ENCODE assay signal across 12 mouse cellular contexts in genomic region chr6:55098030-55098429, GRCm38 (mm10). TPM values are rescaled to one million over a fixed set of nuclear protein-coding genes. Genes with fewer than 3 reads are reported as not detected.
A peak's percentile ranks its signal among the peaks of the same experiment; 100 is the strongest.
DNase-seq lines count a peak whose midpoint lies in the region; ATAC-seq lines count a peak whose summit lies in the region.
"Had no signal": no experiment of that assay in that cellular context is flagged by ENCODE, and none has a peak within 500 bp of the region (broad histone marks: within the 10 kb centered on the region; RNA-seq: fewer than 3 reads in every experiment).

No protein-coding gene starts in this region.

- no peak overlapping the region for H3K9ac ChIP-seq in heart, embryonic 16.5 days (ENCODE audit: low read length)
- H3K9ac ChIP-seq: midbrain, embryonic 13.5 days had no signal

- no peak overlapping the region for H3K4me3 ChIP-seq in heart, embryonic 16.5 days (ENCODE audit: low read length)
- H3K4me3 ChIP-seq: midbrain, embryonic 13.5 days had no signal

- H3K27me3 ChIP-seq in heart, embryonic 16.5 days (ENCODE audit: control insufficient read depth, insufficient read depth, low read length) = no peaks in the 10 kb centered on the region
- H3K27me3 ChIP-seq: midbrain, embryonic 13.5 days had no signal

- WGBS in heart, embryonic 16.5 days = 35% methylated on average over 5 of the region's 5 CpGs

- intact Hi-C loops in heart, postnatal 25 days (cut with DNase I) = no loop called here
- intact Hi-C loops in left cerebral cortex, postnatal 4 days (cut with DNase I) = no loop called here

- 0 out of 2 replicates have a peak, but pooled peaks have one; percentile 51 for ATAC-seq in heart, embryonic 16.5 days (replicated peaks; ENCODE audit: extremely low read depth, insufficient read depth, low FRiP score)
- no peak for ATAC-seq in monocyte, adult 5-6 weeks (replicated peaks; ENCODE audit: insufficient number of reproducible peaks, low FRiP score, low TSS enrichment, poor library complexity, severe bottlenecking)
- ATAC-seq in granulocyte monocyte progenitor cell, adult 5-6 weeks (replicated peaks; ENCODE audit: poor library complexity, severe bottlenecking) = no peak
- ATAC-seq: midbrain, embryonic 13.5 days had no signal

- no peak overlapping the region for H3K4me2 ChIP-seq in heart, embryonic 16.5 days (ENCODE audit: low read depth, low read length)
- H3K4me2 ChIP-seq: midbrain, embryonic 13.5 days had no signal

- no peaks in the 10 kb centered on the region for H3K36me3 ChIP-seq in heart, embryonic 16.5 days (ENCODE audit: control insufficient read depth, insufficient read depth)
- H3K36me3 ChIP-seq: midbrain, embryonic 13.5 days had no signal

- DNase-seq in heart, postnatal 25 days (ENCODE audit: low spot score) = no peak
- peak; percentile 26 for DNase-seq in 3134 (ENCODE audit: extremely low read depth, insufficient read length, low spot score)
- DNase-seq in adrenal gland, adult (ENCODE audit: inconsistent age in 2 of 2, low spot score in 1 of 2) = peak; percentile 75 to 91
- DNase-seq in left cerebral cortex, postnatal 4 days = peak; percentile 39
- DNase-seq in spleen, adult 12 weeks (ENCODE audit: low spot score) = no peak
- DNase-seq: cerebellum, postnatal 36 days; liver; retina, postnatal 1 day had no signal

- H3K27ac ChIP-seq in heart, embryonic 16.5 days (ENCODE audit: low read length) = no peak overlapping the region
- H3K27ac ChIP-seq: midbrain, embryonic 13.5 days had no signal

- peaks cover 8% of the 10 kb centered on the region; the same call in 1 of the 2 replicates for H3K4me1 ChIP-seq in heart, embryonic 16.5 days (ENCODE audit: control insufficient read depth, insufficient read depth, low read length)
- H3K4me1 ChIP-seq: midbrain, embryonic 13.5 days had no signal

- no peaks in the 10 kb centered on the region for H3K9me3 ChIP-seq in heart, embryonic 16.5 days (replicated peaks; ENCODE audit: control insufficient read depth, low read length)
- H3K9me3 ChIP-seq: midbrain, embryonic 13.5 days had no signal

RNA-seq across cellular contexts. Expression of gene Crhr2, which starts 34.8 kb away (rescaled TPM):
- 12.2 and 12.9 TPM in 2 replicates for polyA plus RNA-seq in heart, embryonic 16.5 days (2015; fragmentation: Nextera tagmentation; extraction: Ambion mirVana)
- total RNA-seq in heart, postnatal 25 days (2021) = 10 to 100 TPM; 20.3 to 20.5 TPM
- 1 to 10 TPM; 1.3 to 1.7 TPM for total RNA-seq in left cerebral cortex, postnatal 4 days (2021)
- not detected in 3 replicates for total RNA-seq in monocyte, adult 5-6 weeks (2017)
- not detected in 2 replicates for total RNA-seq in granulocyte monocyte progenitor cell, adult 5-6 weeks (2014; fragmentation: Nextera tagmentation)
- not detected in 2 replicates for total RNA-seq in granulocyte monocyte progenitor cell, adult 5-6 weeks (2017)

Comparison
In these comparisons a context has a peak if more than half of its experiments do, and no peak if none do; other contexts are left out.
1. DNase-seq: peak in 3134 (single experiment), adrenal gland, adult (2 of 2) and left cerebral cortex, postnatal 4 days (single experiment); none in heart, postnatal 25 days (single experiment) and spleen, adult 12 weeks (single experiment).
2. RNA of gene Crhr2, which starts 34.8 kb away (total RNA-seq): 20.3 to 20.5 TPM in heart, postnatal 25 days; 1.3 to 1.7 TPM in left cerebral cortex, postnatal 4 days, not detected in monocyte, adult 5-6 weeks and not detected in granulocyte monocyte progenitor cell, adult 5-6 weeks; every median in the first group is over 4 times any median in the second.